Mouse (Mus musculus) forebrain, embryonic 14.5 days (tissue): Measurements from ENCODE around the gene Cops3. TPM values are rescaled to one million over a fixed set of nuclear protein-coding genes. Genes with fewer than 3 reads are reported as not detected.

Experiments used
- ATAC-seq: fragments of 200-750 bp; cut with Nextera tagmentation; 2 replicates; pipeline ENCODE4 v1.8.0; 2017; ENCODE audit warnings: mild to moderate bottlenecking, moderate library complexity
- DNase-seq: peaks from one replicate; pipeline ENCODE4 v3.0.0-alpha.2; 2015; ENCODE audit warnings: low spot score
- H3K27ac ChIP-seq: fragments of 300-500 bp; sonication (generic); 2 replicates; pipeline ENCODE4 v1.5.1; 2014; ENCODE audit warnings: low read depth, mild to moderate bottlenecking, control low read depth, low read length, moderate library complexity
- H3K27me3 ChIP-seq: fragments of 300-500 bp; sonication (generic); replicated peaks from 2 replicates; pipeline ENCODE4 v1.6.1; 2014; ENCODE audit warnings: low read length, control low read depth, mixed read lengths; ENCODE audit not compliant: control insufficient read depth, insufficient read depth
- H3K36me3 ChIP-seq: fragments of 300-500 bp; sonication (generic); 2 replicates; pipeline ENCODE4 v1.6.1; 2014; ENCODE audit warnings: low read length, control low read depth; ENCODE audit not compliant: control insufficient read depth, insufficient read depth
- H3K4me1 ChIP-seq: fragments of 300-500 bp; sonication (generic); 2 replicates; pipeline ENCODE4 v1.6.1; 2014; ENCODE audit warnings: antibody characterized with exemption, low read length, control low read depth; ENCODE audit not compliant: control insufficient read depth, insufficient read depth
- H3K4me2 ChIP-seq: fragments of 300-500 bp; sonication (generic); 2 replicates; pipeline ENCODE4 v1.6.1; 2014; ENCODE audit warnings: mild to moderate bottlenecking, control low read depth, low read length
- H3K4me3 ChIP-seq: fragments of 300-500 bp; sonication (generic); 2 replicates; pipeline ENCODE4 v1.5.1; 2014; ENCODE audit warnings: low read depth, low read length, control low read depth
- H3K9ac ChIP-seq: fragments of 300-500 bp; sonication (generic); 2 replicates; pipeline ENCODE4 v1.6.1; 2014; ENCODE audit warnings: mild to moderate bottlenecking, low read length, control low read depth, moderate library complexity
- H3K9me3 ChIP-seq: fragments of 300-500 bp; sonication (generic); replicated peaks from 2 replicates; pipeline ENCODE4 v1.6.1; 2016; ENCODE audit warnings: low read length, control low read depth, mixed read lengths; ENCODE audit not compliant: control insufficient read depth
- WGBS: fragments of 180-500 bp; shearing (Covaris S2); extraction: QIAGEN DNeasy Blood & Tissue Kit; methylation state at CpG from one replicate; pipeline ENCODE4 v1.1.7; 2014; 5-methylcytosine and 5-hydroxymethylcytosine counted together
- polyA plus RNA-seq: library from polyadenylated mRNA; unstranded; fragments of >200 nt; fragmentation: Nextera tagmentation; extraction: Ambion mirVana; gene quantifications from 2 replicates; pipeline ENCODE4 v1.2.1, GENCODE M21; 2014

Gene Cops3
- 232 and 257 TPM in 2 replicates for polyA plus RNA-seq

DNA sequence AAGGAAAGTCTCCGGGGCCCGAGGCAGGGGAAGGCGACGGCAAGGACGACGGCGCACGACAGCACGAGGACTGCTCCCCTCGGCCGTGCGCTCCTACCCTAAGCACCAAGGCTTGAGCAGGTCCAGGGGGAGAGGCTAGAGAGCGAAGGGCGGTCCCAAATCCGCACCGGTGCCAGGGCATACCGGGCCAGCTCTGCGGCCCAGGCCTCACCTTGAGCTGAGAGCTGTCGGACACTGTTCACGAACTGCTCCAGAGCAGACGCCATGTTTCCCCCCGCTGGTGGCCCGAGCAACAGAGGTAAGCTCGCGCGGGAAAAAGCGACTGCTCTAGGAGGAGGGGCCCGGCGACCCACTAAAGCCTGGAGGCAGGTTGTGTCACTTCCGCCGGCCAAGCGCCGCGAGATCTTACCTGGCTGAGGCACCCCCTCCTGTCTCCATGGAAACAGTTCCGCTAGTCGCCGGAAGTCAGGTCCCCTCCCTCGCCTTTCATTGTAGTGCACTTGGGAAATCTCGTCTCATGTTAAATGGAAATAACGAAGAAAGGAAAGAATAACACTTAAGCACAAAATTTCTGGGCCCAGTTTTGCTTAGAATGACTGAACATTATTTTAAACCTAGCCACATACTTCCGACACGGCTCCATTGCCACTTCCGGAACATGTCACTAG lies at the start of gene Cops3:
TSS of gene Cops3 (minus strand) at position 380 of the 668 bp plus-strand sequence.
- Histone ChIP-seq H3K4me1 (peaks cover 13% of the 10 kb centered on the region), H3K9me3 (no peaks in the 10 kb centered on the region), H3K36me3 (peaks cover 30% of the 10 kb centered on the region), H3K27me3 (no peaks in the 10 kb centered on the region), H3K4me3 (peak within 1 kb of the TSS; percentile 98), H3K9ac (peak within 1 kb of the TSS; percentile 91), H3K27ac (peak within 1 kb of the TSS; percentile 98), H3K4me2 (peak within 1 kb of the TSS; percentile 79)
- DNase-seq (peak; percentile 99), ATAC-seq (peak; percentile 98)
- under 1% methylated on average over 43 of the region's 43 CpGs for WGBS

DNA sequence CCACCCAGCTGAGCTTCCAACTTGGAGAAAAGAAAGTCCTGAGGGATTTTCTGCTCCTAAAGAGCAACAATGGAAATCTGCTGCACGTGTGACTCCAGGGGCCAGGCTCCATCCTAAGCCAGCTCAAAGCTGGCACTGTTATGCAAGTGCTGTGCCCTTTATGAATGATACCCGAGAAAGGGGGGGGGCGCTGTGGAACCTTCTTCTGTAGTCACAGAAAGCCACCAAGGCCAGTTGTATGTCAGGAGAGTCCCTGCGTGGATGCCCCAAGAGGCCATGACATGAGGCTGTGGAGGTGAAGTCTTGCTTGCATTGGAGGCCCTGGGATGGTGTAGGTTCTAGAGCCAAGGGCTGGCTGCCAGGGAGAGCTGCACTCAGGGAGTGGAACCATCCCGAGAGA lies 48.5 kb upstream of the Cops3 start:
- H3K9ac ChIP-seq = no peak overlapping the region
- no peak for ATAC-seq
- no peaks in the 10 kb centered on the region for H3K4me1 ChIP-seq
- WGBS = 75% methylated on average over 5 of the region's 5 CpGs
- no peak overlapping the region for H3K4me2 ChIP-seq
- no peak overlapping the region for H3K4me3 ChIP-seq
- DNase-seq = no peak
- no peaks in the 10 kb centered on the region for H3K27me3 ChIP-seq
- H3K27ac ChIP-seq = no peak overlapping the region
- no peaks in the 10 kb centered on the region for H3K36me3 ChIP-seq
- no peaks in the 10 kb centered on the region for H3K9me3 ChIP-seq

DNA sequence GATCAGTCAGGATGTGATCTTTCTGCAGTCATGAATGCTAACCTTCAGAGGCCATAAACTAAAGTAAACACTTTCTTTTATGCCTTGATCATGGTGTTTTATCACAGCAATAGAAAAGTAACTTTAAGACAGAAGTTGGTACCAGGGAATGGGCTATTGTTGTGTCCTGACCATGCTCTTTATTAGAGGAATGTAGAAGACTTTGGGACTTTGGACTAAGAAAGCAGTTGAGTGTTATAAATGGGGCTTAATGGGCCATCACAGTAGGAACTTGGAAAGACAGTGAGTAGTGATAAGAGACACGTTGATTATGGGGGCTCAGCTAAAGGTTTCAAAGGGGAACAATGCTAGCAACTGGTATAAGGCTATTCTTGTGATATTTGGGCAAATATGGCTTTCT lies 47.3 kb upstream of the Cops3 start:
- Histone ChIP-seq H3K27ac (no peak overlapping the region), H3K9ac (no peak overlapping the region), H3K36me3 (no peaks in the 10 kb centered on the region), H3K4me2 (no peak overlapping the region), H3K9me3 (no peaks in the 10 kb centered on the region), H3K4me3 (no peak overlapping the region), H3K27me3 (no peaks in the 10 kb centered on the region), H3K4me1 (no peaks in the 10 kb centered on the region)
- ATAC-seq = no peak
- 82% methylated on average over 1 of the region's 1 CpGs for WGBS
- no peak for DNase-seq

- DNase-seq (no peak), ATAC-seq (no peak)
- no peak overlapping the region for H3K27ac ChIP-seq
- no peak overlapping the region for H3K4me3 ChIP-seq
- H3K9me3 ChIP-seq = no peaks in the 10 kb centered on the region
- H3K4me1 ChIP-seq = no peaks in the 10 kb centered on the region
- H3K36me3 ChIP-seq = no peaks in the 10 kb centered on the region
- H3K4me2 ChIP-seq = no peak overlapping the region
- H3K9ac ChIP-seq = no peak overlapping the region
- no peaks in the 10 kb centered on the region for H3K27me3 ChIP-seq
- WGBS = 75% methylated on average over 17 of the region's 17 CpGs
These were observed 45.8 kb upstream of the Cops3 start for GRCm38 (mm10) chr11:59885217-59885986.

- Histone ChIP-seq H3K27ac (no peak overlapping the region), H3K27me3 (no peaks in the 10 kb centered on the region), H3K4me3 (no peak overlapping the region), H3K4me1 (no peaks in the 10 kb centered on the region), H3K36me3 (peaks cover 27% of the 10 kb centered on the region), H3K4me2 (no peak overlapping the region), H3K9ac (0 out of 2 replicates have a peak overlapping the region, but pooled peaks have one; percentile 23), H3K9me3 (no peaks in the 10 kb centered on the region)
- peak; percentile 94 for DNase-seq
- ATAC-seq = peak; percentile 86
- WGBS = 26% methylated on average over 2 of the region's 2 CpGs
These were observed 40.4 kb upstream of the Cops3 start for GRCm38 (mm10) chr11:59880031-59880430.

DNA sequence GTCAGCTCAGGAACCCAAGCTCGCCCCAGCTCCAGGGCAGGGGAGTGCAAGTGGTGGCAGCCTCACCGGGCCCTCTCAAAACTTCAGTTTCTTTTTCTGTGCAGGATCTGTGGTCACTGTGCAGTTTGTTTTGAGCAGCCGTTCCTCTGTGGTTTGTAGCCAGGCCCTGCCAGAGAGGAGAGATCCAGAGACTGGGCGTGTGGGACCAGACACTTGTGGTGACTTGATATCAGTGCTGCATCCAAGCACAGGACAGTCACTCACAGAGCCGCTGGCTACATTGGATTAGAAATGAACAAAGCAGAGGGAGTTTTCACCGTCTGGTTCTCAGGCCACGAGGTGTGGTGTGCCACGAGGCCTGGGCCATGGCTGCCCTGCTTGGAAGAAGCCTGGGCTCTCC lies 32.5 kb upstream of the Cops3 start:
- ATAC-seq (no peak), DNase-seq (no peak)
- Histone ChIP-seq H3K36me3 (peaks cover 29% of the 10 kb centered on the region), H3K4me3 (no peak overlapping the region), H3K27me3 (no peaks in the 10 kb centered on the region), H3K9ac (no peak overlapping the region), H3K27ac (no peak overlapping the region), H3K4me2 (no peak overlapping the region), H3K4me1 (no peaks in the 10 kb centered on the region), H3K9me3 (no peaks in the 10 kb centered on the region)
- 75% methylated on average over 8 of the region's 8 CpGs for WGBS

DNA sequence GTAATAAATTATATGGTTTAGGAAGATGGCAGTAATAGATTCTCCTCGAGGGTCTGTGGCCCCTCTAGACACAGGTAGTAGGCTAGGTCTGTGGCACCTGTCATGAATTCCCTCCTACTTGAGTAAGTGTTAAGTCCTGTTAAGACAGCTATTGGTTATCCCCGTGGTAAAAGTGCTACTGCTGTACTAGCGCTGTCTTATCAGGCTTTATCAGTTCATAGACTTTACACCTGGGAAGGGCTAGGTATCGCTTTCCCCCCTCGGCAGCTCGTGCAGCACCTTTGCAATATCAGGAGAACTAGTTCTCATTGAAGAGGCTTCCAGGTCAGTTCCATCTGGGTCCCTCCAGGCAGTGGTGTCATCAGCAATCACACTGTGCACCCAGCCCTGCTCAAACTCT lies 24.7 kb upstream of the Cops3 start:
- H3K9me3 ChIP-seq = no peaks in the 10 kb centered on the region
- WGBS = 92% methylated on average over 6 of the region's 6 CpGs
- H3K9ac ChIP-seq = no peak overlapping the region
- H3K4me1 ChIP-seq = no peaks in the 10 kb centered on the region
- no peak overlapping the region for H3K4me2 ChIP-seq
- no peak overlapping the region for H3K4me3 ChIP-seq
- DNase-seq = no peak
- ATAC-seq = no peak
- no peak overlapping the region for H3K27ac ChIP-seq
- no peaks in the 10 kb centered on the region; the same call in 1 of the 2 replicates for H3K36me3 ChIP-seq
- H3K27me3 ChIP-seq = no peaks in the 10 kb centered on the region

DNA sequence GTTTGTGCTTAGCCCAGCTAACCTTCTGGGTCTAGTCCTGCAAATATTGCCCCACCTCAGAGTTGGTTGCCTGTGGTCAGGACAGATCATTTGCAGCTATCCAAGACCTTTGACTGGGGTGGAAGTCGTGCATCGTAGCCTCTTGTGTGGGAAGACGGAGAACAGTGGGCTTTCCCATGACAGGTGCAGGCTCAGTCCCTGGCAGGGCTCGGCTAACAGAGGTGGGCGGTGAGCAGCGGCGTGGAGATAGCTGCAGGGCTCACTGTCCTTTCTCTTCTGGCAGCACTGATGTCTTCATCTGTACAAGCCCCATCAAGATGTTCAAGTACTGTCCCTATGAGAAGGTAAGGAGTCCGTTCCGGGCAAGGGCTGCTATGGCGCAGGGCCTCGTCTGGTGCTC lies 20.8 kb upstream of the Cops3 start:
- Histone ChIP-seq H3K36me3 (peaks cover 3% of the 10 kb centered on the region; the same call in 1 of the 2 replicates), H3K27me3 (no peaks in the 10 kb centered on the region), H3K4me2 (no peak overlapping the region), H3K9me3 (no peaks in the 10 kb centered on the region), H3K4me3 (no peak overlapping the region), H3K9ac (no peak overlapping the region), H3K4me1 (no peaks in the 10 kb centered on the region), H3K27ac (no peak overlapping the region)
- ATAC-seq = no peak
- no peak for DNase-seq
- WGBS = 91% methylated on average over 11 of the region's 11 CpGs

DNA sequence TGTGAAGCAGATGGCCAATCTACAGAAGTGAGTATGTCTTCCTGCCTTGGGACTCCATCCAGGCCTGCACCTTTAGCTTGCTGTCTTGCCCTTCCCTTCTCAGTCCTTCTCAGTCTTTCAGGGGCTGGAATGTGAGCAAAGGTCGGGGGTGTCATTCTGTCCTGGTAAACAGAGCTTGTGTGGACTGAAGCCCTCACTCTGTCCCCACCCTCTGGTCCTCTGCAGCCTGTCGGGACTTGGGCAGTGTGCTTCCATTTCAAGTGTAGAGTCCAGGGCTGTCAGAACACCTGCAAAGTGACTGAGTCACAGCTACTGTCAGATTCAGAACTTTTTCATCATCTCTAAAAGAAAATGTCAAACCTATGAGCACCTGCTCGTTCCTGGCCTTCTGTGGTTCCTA lies 13.2 kb upstream of the Cops3 start:
- Histone ChIP-seq H3K36me3 (peaks cover 3% of the 10 kb centered on the region; the same call in 1 of the 2 replicates), H3K4me2 (no peak overlapping the region), H3K9ac (no peak overlapping the region), H3K9me3 (no peaks in the 10 kb centered on the region), H3K27me3 (no peaks in the 10 kb centered on the region), H3K4me1 (peaks cover 3% of the 10 kb centered on the region; the same call in 1 of the 2 replicates), H3K4me3 (no peak overlapping the region), H3K27ac (no peak overlapping the region)
- no peak for ATAC-seq
- DNase-seq = no peak
- WGBS = 84% methylated on average over 3 of the region's 3 CpGs
